Mouse (Mus musculus): ENCODE data around the gene 4933427I04Rik. TPM values are rescaled to one million over a fixed set of nuclear protein-coding genes. Genes with fewer than 3 reads are reported as not detected.
A peak's percentile ranks its signal among the peaks of the same experiment; 100 is the strongest.

The 4933427I04Rik gene
- total and polyA plus RNA-seq, 3 experiments = not detected

DNA sequence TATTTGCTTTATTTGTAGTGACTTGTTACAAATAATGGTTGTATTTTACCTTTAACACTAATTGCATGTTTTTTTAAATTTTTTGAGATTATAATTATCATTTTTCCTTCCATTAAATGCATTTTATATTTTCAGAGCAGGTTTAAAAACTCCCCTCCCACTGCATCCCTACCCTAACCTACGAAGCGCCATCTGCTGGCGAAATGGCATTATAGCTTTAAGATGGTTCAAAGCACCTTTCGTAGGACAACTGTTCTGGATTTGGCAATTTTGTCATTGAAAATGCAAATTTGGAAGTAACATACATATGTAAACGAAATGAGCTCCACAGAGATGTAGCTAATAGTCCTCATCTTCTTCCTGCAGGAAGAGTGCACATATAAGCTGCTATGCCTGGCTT lies 39.2 kb downstream of the 4933427I04Rik start:
- WGBS = 14% methylated on average over 5 of the region's 5 CpGs
- Histone ChIP-seq H3K9ac (ENCODE audit: low read depth, low read length) (no peak overlapping the region), H3K4me3 (no peak overlapping the region), H3K27ac (no peak overlapping the region), H3K4me1 (ENCODE audit: control insufficient read depth, insufficient read depth, low read length) (no peaks in the 10 kb centered on the region), H3K27me3 (ENCODE audit: control insufficient read depth, insufficient read depth, low read length) (no peaks in the 10 kb centered on the region), H3K36me3 (ENCODE audit: control insufficient read depth, insufficient read depth, low read length) (no peaks in the 10 kb centered on the region), H3K79me2 (replicated peaks; ENCODE audit: control insufficient read depth, insufficient read depth, low read length) (no peaks in the 10 kb centered on the region)
- TF ChIP-seq CTCF (IDR thresholded peaks at IDR 0.05) (peak; percentile 92), EP300 (IDR thresholded peaks at IDR 0.05; ENCODE audit: insufficient read depth, low read depth, low read length) (no peak), POLR2A (IDR thresholded peaks at IDR 0.05; ENCODE audit: insufficient read depth, low read depth, low read length) (no peak)
- intact Hi-C loops (cut with DNase I) = loop anchor here (1.0 to 10.0 kb wide), 4 partner anchors 84 to 594 kb away; no protein-coding TSS in a partner anchor
- DNase-seq = peak; percentile 17 to 36

DNA sequence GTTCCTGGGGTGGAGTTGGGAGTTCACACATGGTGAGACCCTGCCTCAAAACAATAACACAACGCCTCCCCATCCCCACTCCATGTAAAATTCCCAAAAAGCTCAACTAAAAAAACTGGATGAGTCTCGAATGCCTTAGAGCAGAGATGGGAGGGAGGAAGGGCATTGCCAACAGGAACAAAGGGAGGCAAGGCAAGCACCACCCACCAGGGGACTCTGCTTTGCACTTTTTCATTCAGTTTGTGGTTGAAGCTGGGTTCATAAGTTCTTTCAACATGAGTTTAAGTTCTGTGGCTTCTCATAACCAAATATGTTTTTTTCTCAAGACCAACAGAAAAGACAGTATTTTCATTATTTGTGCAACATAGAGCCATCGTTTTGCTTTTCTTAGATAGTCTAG lies 44.0 kb downstream of the 4933427I04Rik start:
- WGBS = 70% methylated on average over 3 of the region's 3 CpGs

DNA sequence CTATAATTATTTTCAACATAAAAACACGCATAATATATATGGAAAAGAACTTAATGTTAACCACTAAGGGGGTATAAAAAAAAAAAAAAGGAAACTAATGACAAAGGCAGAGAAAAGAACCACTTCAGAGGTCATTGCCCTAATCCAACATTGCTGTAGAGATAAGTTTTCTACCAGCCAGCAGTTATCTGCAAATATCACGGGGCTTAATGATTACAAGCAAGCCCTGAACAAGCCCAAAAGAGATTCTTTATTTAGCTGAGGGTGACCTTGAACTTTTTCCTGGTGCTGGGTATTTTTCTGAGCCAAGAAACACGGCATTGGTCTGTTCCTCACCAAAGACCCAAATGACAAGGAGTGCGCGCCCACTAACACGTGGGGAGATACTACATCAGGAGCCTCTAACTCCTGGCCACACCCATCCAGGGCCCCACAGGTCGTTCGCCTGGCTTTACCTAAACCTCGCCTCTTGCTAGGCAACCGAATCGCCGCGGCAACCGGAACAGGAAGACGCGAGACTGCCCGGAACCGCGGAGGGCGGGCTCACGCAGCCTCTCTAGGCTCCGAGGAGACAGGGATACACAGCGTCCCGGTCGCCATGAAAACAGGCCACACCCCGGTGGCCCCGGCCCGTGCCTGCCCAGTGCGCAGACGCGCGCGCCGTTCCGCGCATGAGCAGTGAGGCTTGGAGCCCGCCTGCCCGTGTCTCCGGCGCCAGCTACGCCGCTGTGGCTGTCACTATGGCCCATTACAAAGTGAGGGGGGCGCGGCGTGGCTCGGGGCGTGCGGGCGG lies 45.0 kb downstream of the 4933427I04Rik start, which contains the start of gene Mycbp:
Gene Mycbp, plus strand, starts transcription at position 500 of the 793 bp plus-strand sequence.
- Histone ChIP-seq H3K27ac (peak within 1 kb of the TSS; percentile 75), H3K4me1 (ENCODE audit: control insufficient read depth, insufficient read depth, low read length) (no peaks in the 10 kb centered on the region; the same call in 1 of the 2 replicates), H3K79me2 (replicated peaks; ENCODE audit: control insufficient read depth, insufficient read depth, low read length) (peaks cover 3% of the 10 kb centered on the region; the same call in 1 of the 2 replicates), H3K9ac (ENCODE audit: low read depth, low read length) (peak within 1 kb of the TSS; percentile 84), H3K27me3 (ENCODE audit: control insufficient read depth, insufficient read depth, low read length) (no peaks in the 10 kb centered on the region), H3K4me3 (peak within 1 kb of the TSS; percentile 78), H3K36me3 (ENCODE audit: control insufficient read depth, insufficient read depth, low read length) (peaks cover 2% of the 10 kb centered on the region)
- TF ChIP-seq POLR2A (IDR thresholded peaks at IDR 0.05; ENCODE audit: insufficient read depth, low read depth, low read length) (peak; percentile 86), EP300 (IDR thresholded peaks at IDR 0.05; ENCODE audit: insufficient read depth, low read depth, low read length) (peak; percentile 81; the same call in 1 of the 2 replicates), CTCF (IDR thresholded peaks at IDR 0.05) (no peak)
- intact Hi-C loops (cut with DNase I) = loop anchor here (1.0 to 2.0 kb wide), 2 partner anchors 13 to 154 kb away; partner anchors contain the start of genes Akirin1 and Rragc
- under 1% methylated on average over 49 of the region's 49 CpGs for WGBS
- DNase-seq = peak; percentile 100

More for the DNA sequence above, 44.0 kb downstream of the 4933427I04Rik start:
- TF ChIP-seq CTCF (IDR thresholded peaks at IDR 0.05) (no peak), POLR2A (IDR thresholded peaks at IDR 0.05; ENCODE audit: insufficient read depth, low read depth, low read length) (no peak), EP300 (IDR thresholded peaks at IDR 0.05; ENCODE audit: insufficient read depth, low read depth, low read length) (no peak)
- intact Hi-C loops (cut with DNase I) = no loop called here
- no peak overlapping the region for H3K4me3 ChIP-seq
- DNase-seq = no peak
- no peaks in the 10 kb centered on the region for H3K27me3 ChIP-seq (ENCODE audit: control insufficient read depth, insufficient read depth, low read length)
- no peaks in the 10 kb centered on the region; the same call in 1 of the 2 replicates for H3K36me3 ChIP-seq (ENCODE audit: control insufficient read depth, insufficient read depth, low read length)
- no peak overlapping the region for H3K9ac ChIP-seq (ENCODE audit: low read depth, low read length)
- H3K79me2 ChIP-seq (replicated peaks; ENCODE audit: control insufficient read depth, insufficient read depth, low read length) = no peaks in the 10 kb centered on the region; the same call in 1 of the 2 replicates
- no peaks in the 10 kb centered on the region; the same call in 1 of the 2 replicates for H3K4me1 ChIP-seq (ENCODE audit: control insufficient read depth, insufficient read depth, low read length)
- no peak overlapping the region for H3K27ac ChIP-seq

DNA sequence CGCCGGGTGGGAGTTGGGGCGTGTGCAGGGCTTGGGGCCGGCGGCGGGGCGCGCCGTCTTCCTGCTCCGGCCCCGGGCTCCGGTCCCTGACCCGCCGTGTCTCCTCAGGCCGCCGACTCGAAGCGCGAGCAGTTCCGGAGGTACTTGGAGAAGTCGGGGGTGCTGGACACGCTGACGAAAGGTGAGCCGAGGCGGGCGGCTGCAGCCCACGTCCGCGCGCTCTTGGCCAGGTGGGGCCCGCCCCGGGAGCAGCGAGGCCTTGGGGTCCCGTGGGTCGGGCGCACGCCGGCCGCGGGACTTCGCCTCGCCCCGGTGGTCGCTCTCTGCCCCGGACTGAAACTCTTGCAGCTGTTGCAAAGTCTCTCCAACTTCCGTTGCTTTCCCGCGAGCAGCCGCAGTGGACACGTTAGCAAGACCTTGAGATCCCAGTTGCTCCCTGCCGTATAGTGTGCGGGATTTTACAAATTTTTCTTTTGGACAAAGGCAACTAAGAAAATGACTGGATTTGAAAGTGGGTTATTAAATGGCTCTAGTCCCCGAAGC lies 45.7 kb downstream of the 4933427I04Rik start:
- Histone ChIP-seq H3K4me3 (peak overlapping the region; percentile 78), H3K27ac (peak overlapping the region; percentile 75), H3K36me3 (ENCODE audit: control insufficient read depth, insufficient read depth, low read length) (peaks cover 2% of the 10 kb centered on the region), H3K4me1 (ENCODE audit: control insufficient read depth, insufficient read depth, low read length) (no peaks in the 10 kb centered on the region; the same call in 1 of the 2 replicates), H3K27me3 (ENCODE audit: control insufficient read depth, insufficient read depth, low read length) (no peaks in the 10 kb centered on the region), H3K79me2 (replicated peaks; ENCODE audit: control insufficient read depth, insufficient read depth, low read length) (peaks cover 3% of the 10 kb centered on the region; the same call in 1 of the 2 replicates), H3K9ac (ENCODE audit: low read depth, low read length) (peak overlapping the region; percentile 84)
- no peak for DNase-seq
- TF ChIP-seq CTCF (IDR thresholded peaks at IDR 0.05) (no peak), EP300 (IDR thresholded peaks at IDR 0.05; ENCODE audit: insufficient read depth, low read depth, low read length) (no peak), POLR2A (IDR thresholded peaks at IDR 0.05; ENCODE audit: insufficient read depth, low read depth, low read length) (no peak)
- intact Hi-C loops (cut with DNase I) = loop anchor here (2.0 kb wide), 1 partner anchor 154 kb away; the partner anchor contains the start of gene Akirin1
- WGBS = under 1% methylated on average over 53 of the region's 53 CpGs

DNA sequence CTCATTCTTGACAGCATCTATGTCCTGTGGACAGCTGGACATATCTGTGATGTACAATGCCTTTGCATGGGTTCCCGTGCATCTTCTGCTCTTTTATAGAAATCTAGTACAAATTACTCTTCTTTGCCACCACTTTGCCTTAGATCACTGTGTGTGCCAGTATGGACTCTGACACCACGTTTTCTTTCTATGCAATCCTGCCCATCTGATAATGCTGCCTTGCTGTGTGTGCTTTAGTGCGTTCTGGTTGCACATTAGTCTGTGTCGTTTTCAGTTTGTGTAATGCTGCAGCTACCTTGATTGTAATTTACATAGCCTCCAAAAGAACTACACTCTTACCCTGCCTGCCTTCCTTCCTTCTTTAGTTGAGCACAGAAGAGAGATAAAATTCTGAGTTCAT lies 52.0 kb downstream of the 4933427I04Rik start:
- H3K4me3 ChIP-seq = no peak overlapping the region
- peaks cover 7% of the 10 kb centered on the region for H3K79me2 ChIP-seq (replicated peaks; ENCODE audit: control insufficient read depth, insufficient read depth, low read length)
- H3K27ac ChIP-seq = no peak overlapping the region
- no peak for TF ChIP-seq CTCF (IDR thresholded peaks at IDR 0.05)
- no peak for TF ChIP-seq EP300 (IDR thresholded peaks at IDR 0.05; ENCODE audit: insufficient read depth, low read depth, low read length)
- TF ChIP-seq POLR2A (IDR thresholded peaks at IDR 0.05; ENCODE audit: insufficient read depth, low read depth, low read length) = no peak
- intact Hi-C loops (cut with DNase I) = loop anchor here (10.0 kb wide), 1 partner anchor 777 kb away; the partner anchor contains the start of gene Ppie
- H3K9ac ChIP-seq (ENCODE audit: low read depth, low read length) = no peak overlapping the region
- H3K4me1 ChIP-seq (ENCODE audit: control insufficient read depth, insufficient read depth, low read length) = peaks cover 4% of the 10 kb centered on the region
- WGBS = 71% methylated on average over 4 of the region's 4 CpGs
- peaks cover 20% of the 10 kb centered on the region for H3K36me3 ChIP-seq (ENCODE audit: control insufficient read depth, insufficient read depth, low read length)
- DNase-seq = no peak
- no peaks in the 10 kb centered on the region for H3K27me3 ChIP-seq (ENCODE audit: control insufficient read depth, insufficient read depth, low read length)
